Mouse (Mus musculus): ENCODE measurements around the gene Top3a.
"Not testable (repeated sequence)": the region's sequence is repeated elsewhere in the genome, so short reads cannot be mapped to it uniquely, and the experiment has no call there.

Top3a gene

GRCm38 (mm10) chr11:60776829-60777740, at the start of gene Top3a, which contains the start of gene Smcr8:
TSS of gene Top3a (minus strand) at chr11:60777365.
TSS of gene Smcr8 (plus strand) at chr11:60777524.
- Histone ChIP-seq H3K36me3 (ENCODE audit: control insufficient read depth, insufficient read depth, low read length, poor library complexity, severe bottlenecking) (0 out of 2 replicates have a peak, but pooled peaks cover 2% of the 10 kb centered on the region), H3K27me3 (ENCODE audit: control insufficient read depth, insufficient read depth, low read length, poor library complexity, severe bottlenecking) (no peaks in the 10 kb centered on the region)
- peak; percentile 95 for DNase-seq (ENCODE audit: low read depth, low spot score)

GRCm38 (mm10) chr11:60826700-60827099, 49.5 kb upstream of the Top3a start:
- no peak for DNase-seq (ENCODE audit: low read depth, low spot score)
- H3K27me3 ChIP-seq (ENCODE audit: control insufficient read depth, insufficient read depth, low read length, poor library complexity, severe bottlenecking) = no peaks in the 10 kb centered on the region
- H3K36me3 ChIP-seq (ENCODE audit: control insufficient read depth, insufficient read depth, low read length, poor library complexity, severe bottlenecking) = no peaks in the 10 kb centered on the region

- H3K27me3 ChIP-seq (ENCODE audit: control insufficient read depth, insufficient read depth, low read length, poor library complexity, severe bottlenecking) = no peaks in the 10 kb centered on the region
- H3K36me3 ChIP-seq (ENCODE audit: control insufficient read depth, insufficient read depth, low read length, poor library complexity, severe bottlenecking) = no peaks in the 10 kb centered on the region
- no peak for DNase-seq (ENCODE audit: low read depth, low spot score)
Measured at GRCm38 (mm10) chr11:60825191-60825590, 48.0 kb upstream of the Top3a start.

- H3K27me3 ChIP-seq (ENCODE audit: control insufficient read depth, insufficient read depth, low read length, poor library complexity, severe bottlenecking) = no peaks in the 10 kb centered on the region
- no peaks in the 10 kb centered on the region for H3K36me3 ChIP-seq (ENCODE audit: control insufficient read depth, insufficient read depth, low read length, poor library complexity, severe bottlenecking)
- DNase-seq (ENCODE audit: low read depth, low spot score) = no peak
Measured at GRCm38 (mm10) chr11:60823771-60824170, 46.6 kb upstream of the Top3a start.

GRCm38 (mm10) chr11:60816398-60816797, 39.2 kb upstream of the Top3a start:
- H3K36me3 ChIP-seq (ENCODE audit: control insufficient read depth, insufficient read depth, low read length, poor library complexity, severe bottlenecking) = no peaks in the 10 kb centered on the region
- no peaks in the 10 kb centered on the region for H3K27me3 ChIP-seq (ENCODE audit: control insufficient read depth, insufficient read depth, low read length, poor library complexity, severe bottlenecking)
- no peak for DNase-seq (ENCODE audit: low read depth, low spot score)

GRCm38 (mm10) chr11:60811618-60812017, 34.5 kb upstream of the Top3a start, which contains the start of gene Shmt1:
TSS of gene Shmt1 (minus strand) at chr11:60811718.
- not testable (repeated sequence) for H3K27me3 ChIP-seq (ENCODE audit: control insufficient read depth, insufficient read depth, low read length, poor library complexity, severe bottlenecking); H3K36me3 ChIP-seq (ENCODE audit: control insufficient read depth, insufficient read depth, low read length, poor library complexity, severe bottlenecking); DNase-seq (ENCODE audit: low read depth, low spot score)

GRCm38 (mm10) chr11:60811054-60811460, 33.9 kb upstream of the Top3a start:
- DNase-seq (ENCODE audit: low read depth, low spot score) = peak; percentile 94
- Histone ChIP-seq H3K36me3 (ENCODE audit: control insufficient read depth, insufficient read depth, low read length, poor library complexity, severe bottlenecking) (no peaks in the 10 kb centered on the region), H3K27me3 (ENCODE audit: control insufficient read depth, insufficient read depth, low read length, poor library complexity, severe bottlenecking) (no peaks in the 10 kb centered on the region)

- peak; percentile 12 for DNase-seq (ENCODE audit: low read depth, low spot score)
- Histone ChIP-seq H3K36me3 (ENCODE audit: control insufficient read depth, insufficient read depth, low read length, poor library complexity, severe bottlenecking) (no peaks in the 10 kb centered on the region), H3K27me3 (ENCODE audit: control insufficient read depth, insufficient read depth, low read length, poor library complexity, severe bottlenecking) (no peaks in the 10 kb centered on the region)
Measured at GRCm38 (mm10) chr11:60810046-60810965, 33.1 kb upstream of the Top3a start.

GRCm38 (mm10) chr11:60809546-60809945, 32.4 kb upstream of the Top3a start:
- Histone ChIP-seq H3K27me3 (ENCODE audit: control insufficient read depth, insufficient read depth, low read length, poor library complexity, severe bottlenecking) (no peaks in the 10 kb centered on the region), H3K36me3 (ENCODE audit: control insufficient read depth, insufficient read depth, low read length, poor library complexity, severe bottlenecking) (no peaks in the 10 kb centered on the region)
- DNase-seq (ENCODE audit: low read depth, low spot score) = no peak

- no peak for DNase-seq (ENCODE audit: low read depth, low spot score)
- no peaks in the 10 kb centered on the region for H3K36me3 ChIP-seq (ENCODE audit: control insufficient read depth, insufficient read depth, low read length, poor library complexity, severe bottlenecking)
- no peaks in the 10 kb centered on the region for H3K27me3 ChIP-seq (ENCODE audit: control insufficient read depth, insufficient read depth, low read length, poor library complexity, severe bottlenecking)
Measured at GRCm38 (mm10) chr11:60808286-60809070, 31.3 kb upstream of the Top3a start.

GRCm38 (mm10) chr11:60800892-60801291, 23.7 kb upstream of the Top3a start:
- H3K36me3 ChIP-seq (ENCODE audit: control insufficient read depth, insufficient read depth, low read length, poor library complexity, severe bottlenecking) = no peaks in the 10 kb centered on the region
- no peak for DNase-seq (ENCODE audit: low read depth, low spot score)
- no peaks in the 10 kb centered on the region for H3K27me3 ChIP-seq (ENCODE audit: control insufficient read depth, insufficient read depth, low read length, poor library complexity, severe bottlenecking)

- no peak for DNase-seq (ENCODE audit: low read depth, low spot score)
- Histone ChIP-seq H3K36me3 (ENCODE audit: control insufficient read depth, insufficient read depth, low read length, poor library complexity, severe bottlenecking) (no peaks in the 10 kb centered on the region), H3K27me3 (ENCODE audit: control insufficient read depth, insufficient read depth, low read length, poor library complexity, severe bottlenecking) (no peaks in the 10 kb centered on the region)
Measured at GRCm38 (mm10) chr11:60799977-60800376, 22.8 kb upstream of the Top3a start.

GRCm38 (mm10) chr11:60796342-60796741, 19.2 kb upstream of the Top3a start:
- no peaks in the 10 kb centered on the region for H3K27me3 ChIP-seq (ENCODE audit: control insufficient read depth, insufficient read depth, low read length, poor library complexity, severe bottlenecking)
- no peak for DNase-seq (ENCODE audit: low read depth, low spot score)
- H3K36me3 ChIP-seq (ENCODE audit: control insufficient read depth, insufficient read depth, low read length, poor library complexity, severe bottlenecking) = no peaks in the 10 kb centered on the region

- no peaks in the 10 kb centered on the region for H3K27me3 ChIP-seq (ENCODE audit: control insufficient read depth, insufficient read depth, low read length, poor library complexity, severe bottlenecking)
- H3K36me3 ChIP-seq (ENCODE audit: control insufficient read depth, insufficient read depth, low read length, poor library complexity, severe bottlenecking) = peaks cover 5% of the 10 kb centered on the region
- no peak for DNase-seq (ENCODE audit: low read depth, low spot score)
Measured at GRCm38 (mm10) chr11:60790472-60790871, 13.3 kb upstream of the Top3a start.

Measured in splenic B cell, adult 2 months (primary cell).